Mouse (Mus musculus) liver, adult 2 months (tissue): ENCODE measurements around the gene Sez6l. TPM values are rescaled to one million over a fixed set of nuclear protein-coding genes. Genes with fewer than 3 reads are reported as not detected.

Source experiments
- DNase-seq: peaks from one replicate; pipeline ENCODE4 v3.0.0-alpha.2; 2011; ENCODE audit warnings: low read depth, low spot score; ENCODE audit errors: extremely low read depth
- H3K27ac ChIP-seq: fragments of 200-500 bp; replicated peaks from 2 replicates; pipeline ENCODE4 v1.5.1; 2012; ENCODE audit warnings: low read depth, mild to moderate bottlenecking, control low read depth, inconsistent platforms, low read length; ENCODE audit not compliant: insufficient read depth
- H3K27me3 ChIP-seq: fragments of 200-500 bp; 2 replicates; pipeline ENCODE4 v1.6.1; 2012; ENCODE audit warnings: mild to moderate bottlenecking, moderate library complexity, low read length, inconsistent platforms; ENCODE audit not compliant: control insufficient read depth, insufficient read depth
- H3K36me3 ChIP-seq: fragments of 200-500 bp; 2 replicates; pipeline ENCODE4 v1.6.1; 2012; ENCODE audit warnings: low read length, inconsistent platforms; ENCODE audit not compliant: control insufficient read depth, insufficient read depth
- H3K4me1 ChIP-seq: fragments of 200-500 bp; 2 replicates; pipeline ENCODE4 v1.6.1; 2011; ENCODE audit warnings: low read length; ENCODE audit not compliant: control insufficient read depth, insufficient read depth
- H3K4me3 ChIP-seq: fragments of 200-500 bp; 2 replicates; pipeline ENCODE4 v1.5.1; 2011; ENCODE audit warnings: low read depth, mild to moderate bottlenecking, control low read depth, low read length, moderate library complexity; ENCODE audit not compliant: insufficient read depth
- H3K79me2 ChIP-seq: fragments of 200-500 bp; 2 replicates; pipeline ENCODE4 v1.6.1; 2012; ENCODE audit warnings: inconsistent platforms, mild to moderate bottlenecking, low read length, moderate library complexity; ENCODE audit not compliant: control insufficient read depth, insufficient read depth
- H3K9ac ChIP-seq: fragments of 200-500 bp; 2 replicates; pipeline ENCODE4 v1.6.1; 2012; ENCODE audit warnings: low read depth, mild to moderate bottlenecking, control low read depth, inconsistent platforms, low read length
- CTCF ChIP-seq: fragments of 200-500 bp; IDR thresholded peaks from 2 replicates; pipeline ENCODE4 v1.5.1; 2011; ENCODE audit warnings: low read depth, low read length, control low read depth
- POLR2A ChIP-seq: fragments of 200-500 bp; IDR thresholded peaks from 2 replicates; pipeline ENCODE4 v1.6.1; 2011; ENCODE audit warnings: low read length, control low read depth; ENCODE audit not compliant: insufficient read depth; ENCODE audit errors: extremely low read depth
- WGBS: fragments of 180-500 bp; shearing (Covaris S2); methylation state at CpG from one replicate; pipeline ENCODE4 v1.1.7; 2018; 5-methylcytosine and 5-hydroxymethylcytosine counted together
- polyA plus RNA-seq: library from polyadenylated mRNA; depleted of rRNA; stranded (reverse); fragments of >200 nt; gene quantifications from 2 replicates; pipeline ENCODE4 v1.2.3, GENCODE M21; 2012
- total RNA-seq: library from RNA; depleted of rRNA; stranded (reverse); fragments of >200 nt; gene quantifications from 2 replicates; pipeline ENCODE4 v1.2.3, GENCODE M21; 2014

Gene Sez6l
- total and polyA plus RNA-seq, 2 experiments = under 0.01 TPM; not detected in 1

DNA sequence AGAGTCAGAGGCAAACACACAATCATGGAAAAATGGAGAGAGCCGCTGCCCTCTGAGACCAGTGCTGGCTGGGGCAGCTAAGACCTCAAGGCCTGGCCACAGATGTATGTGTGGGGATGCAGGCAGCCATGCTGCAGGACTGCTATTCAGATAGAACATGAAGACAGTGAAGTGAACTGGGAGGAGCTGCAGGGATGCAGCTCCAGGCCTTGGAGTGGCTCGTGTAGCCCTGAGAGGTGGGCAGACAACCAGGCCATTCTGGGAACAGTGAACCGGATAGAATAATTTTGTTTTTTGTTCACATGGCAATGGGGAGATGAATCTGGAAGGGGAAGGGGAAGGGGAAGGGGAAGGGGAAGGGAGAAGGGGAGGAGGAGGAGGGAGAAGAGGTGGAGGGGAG lies 51.0 kb downstream of the Sez6l start:
- TF ChIP-seq CTCF (no peak), POLR2A (no peak)
- no peaks in the 10 kb centered on the region for H3K36me3 ChIP-seq
- H3K9ac ChIP-seq = no peak overlapping the region
- H3K27me3 ChIP-seq = peaks cover 4% of the 10 kb centered on the region
- H3K79me2 ChIP-seq = no peaks in the 10 kb centered on the region
- H3K27ac ChIP-seq = no peak overlapping the region
- no peak for DNase-seq
- no peaks in the 10 kb centered on the region for H3K4me1 ChIP-seq
- no peak overlapping the region for H3K4me3 ChIP-seq
- 90% methylated on average over 3 of the region's 3 CpGs for WGBS

DNA sequence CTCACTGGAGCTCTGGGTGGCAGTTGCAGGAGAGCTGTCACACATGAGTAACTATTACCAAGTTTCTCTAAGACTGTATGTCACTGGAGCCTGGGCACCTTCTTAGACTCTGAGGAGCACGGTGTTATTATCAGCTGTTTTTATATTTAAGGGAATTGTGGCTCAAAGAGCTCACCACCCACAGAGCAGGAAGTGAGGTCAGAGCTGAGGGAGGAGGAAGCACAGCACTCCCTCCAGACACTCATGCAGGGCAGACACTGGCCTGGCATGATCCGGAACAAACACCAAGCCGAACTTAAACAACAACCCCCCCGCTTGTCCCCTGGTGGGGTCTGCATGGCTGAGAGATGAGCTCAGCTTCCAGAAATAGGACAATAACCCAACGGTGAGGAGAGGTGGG lies 51.7 kb downstream of the Sez6l start:
- Histone ChIP-seq H3K4me1 (no peaks in the 10 kb centered on the region), H3K27me3 (peaks cover 4% of the 10 kb centered on the region), H3K9ac (no peak overlapping the region), H3K79me2 (no peaks in the 10 kb centered on the region), H3K27ac (no peak overlapping the region), H3K4me3 (no peak overlapping the region), H3K36me3 (no peaks in the 10 kb centered on the region)
- TF ChIP-seq CTCF (no peak), POLR2A (no peak)
- no peak for DNase-seq
- 69% methylated on average over 5 of the region's 5 CpGs for WGBS

DNA sequence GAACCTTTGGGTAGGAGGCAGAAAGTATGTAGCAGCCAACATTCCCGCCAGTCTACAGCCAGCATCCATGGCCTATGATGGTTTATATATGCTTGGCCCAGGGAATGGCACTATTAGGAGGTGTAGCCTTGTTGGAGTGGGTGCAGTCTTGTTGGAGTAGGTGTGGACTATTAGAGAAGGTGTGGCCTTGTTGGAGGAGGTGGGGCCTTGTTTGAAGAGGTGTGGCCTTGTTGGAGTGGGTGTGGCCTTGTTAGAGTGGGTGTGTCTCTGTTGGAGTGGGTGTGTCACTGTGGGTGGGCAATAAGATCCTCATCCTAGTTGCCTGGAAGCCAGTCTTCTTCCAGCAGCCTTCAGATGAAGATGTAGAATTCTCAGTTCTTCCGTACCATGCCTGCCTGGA lies 53.2 kb downstream of the Sez6l start:
- TF ChIP-seq CTCF (no peak), POLR2A (no peak)
- WGBS = 92% methylated on average over 2 of the region's 2 CpGs

DNA sequence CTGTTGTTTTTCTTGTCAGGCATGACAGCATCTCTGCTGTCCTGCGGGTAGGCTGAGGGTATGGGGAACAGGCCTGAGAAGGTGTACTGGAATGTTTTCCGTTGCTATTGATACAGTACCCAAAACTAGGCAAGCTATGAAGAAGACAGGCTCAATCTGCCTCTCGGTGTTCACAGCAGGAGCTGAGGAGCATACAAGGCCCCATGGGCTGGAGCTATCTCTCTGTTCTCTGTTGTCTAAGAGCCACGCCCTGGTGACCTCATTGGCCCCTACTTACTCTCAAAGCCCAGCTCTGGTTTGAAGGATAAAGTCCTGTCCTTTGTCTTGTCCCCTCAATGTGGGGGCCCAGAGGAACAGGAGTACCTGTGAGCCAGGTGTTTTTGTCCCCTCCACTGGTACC lies 53.7 kb downstream of the Sez6l start:
- TF ChIP-seq CTCF = no peak
- TF ChIP-seq POLR2A = no peak
- H3K4me3 ChIP-seq = no peak overlapping the region
- H3K27ac ChIP-seq = no peak overlapping the region
- WGBS = 81% methylated on average over 4 of the region's 4 CpGs
- no peaks in the 10 kb centered on the region for H3K4me1 ChIP-seq
- H3K79me2 ChIP-seq = no peaks in the 10 kb centered on the region
- H3K36me3 ChIP-seq = no peaks in the 10 kb centered on the region
- DNase-seq = no peak
- no peak overlapping the region for H3K9ac ChIP-seq
- H3K27me3 ChIP-seq = peaks cover 4% of the 10 kb centered on the region

More for the DNA sequence above, 53.2 kb downstream of the Sez6l start:
- DNase-seq = no peak
- H3K79me2 ChIP-seq = no peaks in the 10 kb centered on the region
- H3K9ac ChIP-seq = no peak overlapping the region
- H3K36me3 ChIP-seq = no peaks in the 10 kb centered on the region
- peaks cover 4% of the 10 kb centered on the region for H3K27me3 ChIP-seq
- H3K4me3 ChIP-seq = no peak overlapping the region
- no peak overlapping the region for H3K27ac ChIP-seq
- no peaks in the 10 kb centered on the region for H3K4me1 ChIP-seq

DNA sequence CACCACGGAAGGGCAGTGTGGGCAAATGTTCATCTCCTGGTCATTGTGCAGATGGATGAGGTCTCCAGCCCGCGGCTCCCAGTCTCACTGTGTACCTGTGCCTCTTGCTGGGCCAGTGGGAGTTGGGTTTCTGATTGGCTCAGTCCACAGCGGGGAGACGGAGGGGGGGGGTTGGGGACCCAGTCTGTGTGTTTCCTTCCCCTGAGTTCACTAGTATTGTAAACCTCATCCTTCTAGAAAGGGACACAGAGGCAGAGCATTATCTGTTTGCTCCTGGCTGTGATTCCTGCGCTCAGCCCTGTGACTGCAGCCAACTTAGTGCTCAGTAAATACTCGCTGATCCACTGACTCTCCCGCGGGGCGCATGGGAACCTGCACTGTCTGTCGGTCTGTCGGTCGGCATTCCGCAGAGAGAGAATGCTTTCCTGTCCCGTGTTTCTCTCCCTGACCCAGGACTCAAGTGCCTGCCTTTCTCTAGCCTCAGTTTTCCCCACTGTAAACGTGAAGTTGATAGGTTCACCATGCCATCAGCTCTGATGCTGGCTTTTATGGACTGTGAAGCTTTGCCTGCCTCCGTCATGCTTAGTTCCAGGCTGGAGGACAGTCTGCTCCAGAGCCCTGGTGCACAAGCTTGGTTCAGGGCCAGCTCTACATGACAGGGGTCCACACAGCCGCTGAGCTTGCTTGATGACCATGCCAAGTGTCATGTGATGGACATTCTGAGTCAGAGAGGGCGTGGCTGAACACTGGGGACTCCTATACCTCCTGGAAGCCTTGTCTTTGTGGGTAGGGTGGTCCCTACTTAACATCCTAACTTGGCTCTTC lies 55.1 kb downstream of the Sez6l start:
- TF ChIP-seq CTCF (no peak), POLR2A (no peak)

DNA sequence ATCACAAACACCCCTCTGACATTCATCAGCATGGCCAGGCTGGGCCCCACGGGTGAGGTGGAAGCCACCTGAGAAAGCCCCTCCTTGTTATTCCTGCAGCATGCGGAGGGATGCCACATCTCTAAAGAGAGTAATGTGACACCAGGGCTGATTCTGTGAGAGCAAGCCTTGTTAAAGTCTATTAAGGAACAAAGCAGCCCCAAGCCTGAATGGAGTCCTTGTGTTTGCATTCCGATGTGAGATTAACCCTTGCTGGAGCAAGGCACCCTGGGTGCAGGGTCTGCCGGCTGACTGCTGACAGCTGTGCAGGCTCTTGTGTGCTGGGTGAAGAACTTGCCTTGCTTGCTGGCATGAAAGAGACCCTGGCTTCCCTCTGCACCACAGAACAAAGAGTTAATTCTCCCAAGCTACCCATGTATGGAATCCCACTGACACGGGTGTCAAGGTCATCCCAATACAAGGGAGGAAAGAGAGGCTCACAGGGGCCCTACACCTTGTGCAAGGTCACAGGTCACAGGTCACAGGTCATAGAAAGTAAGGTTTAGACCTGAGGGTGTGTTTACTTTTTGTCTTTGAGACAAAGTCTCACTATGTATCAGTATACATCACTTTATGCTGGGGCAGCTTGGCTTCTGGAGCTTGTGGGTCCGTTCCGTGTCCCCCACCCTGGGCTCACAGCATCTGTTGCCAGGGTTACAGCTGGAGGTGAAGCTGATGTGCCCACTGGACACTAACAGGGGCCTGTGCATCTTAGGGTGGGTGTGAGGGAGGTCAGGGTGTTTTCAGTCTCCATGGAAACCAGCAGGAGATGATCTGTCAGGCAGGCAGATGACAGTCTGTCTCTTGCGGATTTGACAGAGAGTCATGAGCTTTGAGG lies 55.9 kb downstream of the Sez6l start:
- H3K4me1 ChIP-seq = no peaks in the 10 kb centered on the region
- no peaks in the 10 kb centered on the region for H3K36me3 ChIP-seq

More for the DNA sequence above, 55.1 kb downstream of the Sez6l start:
- H3K27me3 ChIP-seq = peaks cover 4% of the 10 kb centered on the region
- H3K27ac ChIP-seq = no peak overlapping the region
- no peaks in the 10 kb centered on the region for H3K36me3 ChIP-seq
- DNase-seq = no peak
- no peaks in the 10 kb centered on the region for H3K79me2 ChIP-seq
- no peak overlapping the region for H3K4me3 ChIP-seq
- WGBS = 11% methylated on average over 19 of the region's 19 CpGs
- H3K9ac ChIP-seq = no peak overlapping the region
- H3K4me1 ChIP-seq = no peaks in the 10 kb centered on the region

More for the DNA sequence above, 55.9 kb downstream of the Sez6l start:
- DNase-seq = no peak
- no peak overlapping the region for H3K27ac ChIP-seq
- H3K27me3 ChIP-seq = peaks cover 4% of the 10 kb centered on the region
- no peak for TF ChIP-seq POLR2A
- no peak for TF ChIP-seq CTCF
- WGBS = 11% methylated on average over 8 of the region's 8 CpGs
- no peak overlapping the region for H3K4me3 ChIP-seq
- H3K9ac ChIP-seq = no peak overlapping the region
- H3K79me2 ChIP-seq = no peaks in the 10 kb centered on the region
